Mouse (Mus musculus) liver, postnatal 0 days (tissue): ENCODE measurements at regions not wholly inside any gene's neighbourhood (a gene's known extent, or its start where the extent isn't known, plus 50 kb on each side); places are given as distances from the start of the nearest gene placed in this dataset.

ENCODE experiments used
- CTCF ChIP-seq: sonication (generic); IDR thresholded peaks from 2 replicates; pipeline ENCODE4 v1.5.1; 2016; ENCODE audit warnings: antibody characterized with exemption, low read depth
- EP300 ChIP-seq: IDR thresholded peaks from 2 replicates; pipeline ENCODE4 v1.6.1; 2016; ENCODE audit warnings: antibody characterized with exemption, low read depth, mild to moderate bottlenecking

- TF ChIP-seq CTCF (no peak), EP300 (no peak)
These were observed 84.5 kb upstream of the Tars start for GRCm38 (mm10) chr15:11483916-11484315.
